Mouse (Mus musculus) neural tube, embryonic 11.5 days (tissue): ENCODE measurements at regions not wholly inside any gene's neighbourhood (a gene's known extent, or its start where the extent isn't known, plus 50 kb on each side); places are given as distances from the start of the nearest gene placed in this dataset.
"Not testable (repeated sequence)": the region's sequence is repeated elsewhere in the genome, so short reads cannot be mapped to it uniquely, and the experiment has no call there.

Experiments used
- ATAC-seq: fragments of 200-750 bp; cut with Nextera tagmentation; 2 replicates; pipeline ENCODE4 v1.8.0; 2017; ENCODE audit warnings: moderate number of reproducible peaks, mild to moderate bottlenecking, moderate TSS enrichment, moderate library complexity; ENCODE audit not compliant: insufficient read depth, low FRiP score, low TSS enrichment
- DNase-seq: peaks from one replicate; pipeline ENCODE4 v3.0.0-alpha.2; 2015; ENCODE audit warnings: low spot score
- H3K27ac ChIP-seq: fragments of 300-500 bp; sonication (generic); 2 replicates; pipeline ENCODE4 v1.5.1; 2014; ENCODE audit warnings: low read depth, mild to moderate bottlenecking, low read length
- H3K27me3 ChIP-seq: fragments of 300-500 bp; sonication (generic); 2 replicates; pipeline ENCODE4 v1.6.1; 2014; ENCODE audit warnings: mild to moderate bottlenecking, low read length, mixed read lengths; ENCODE audit not compliant: control insufficient read depth, insufficient read depth
- H3K36me3 ChIP-seq: fragments of 300-500 bp; sonication (generic); 2 replicates; pipeline ENCODE4 v1.6.1; 2014; ENCODE audit warnings: mild to moderate bottlenecking, low read length, moderate library complexity, mixed read lengths; ENCODE audit not compliant: control insufficient read depth, insufficient read depth
- H3K4me1 ChIP-seq: fragments of 300-500 bp; sonication (generic); 2 replicates; pipeline ENCODE4 v1.6.1; 2014; ENCODE audit warnings: low read length, mixed read lengths; ENCODE audit not compliant: control insufficient read depth, insufficient read depth
- H3K4me2 ChIP-seq: fragments of 300-500 bp; sonication (generic); 2 replicates; pipeline ENCODE4 v1.6.1; 2014; ENCODE audit warnings: low read depth, mild to moderate bottlenecking, moderate library complexity
- H3K4me3 ChIP-seq: fragments of 300-500 bp; sonication (generic); 2 replicates; pipeline ENCODE4 v1.5.1; 2014; ENCODE audit warnings: low read depth, low read length
- H3K9ac ChIP-seq: fragments of 300-500 bp; sonication (generic); 2 replicates; pipeline ENCODE4 v1.6.1; 2014; ENCODE audit warnings: mild to moderate bottlenecking, low read length
- H3K9me3 ChIP-seq: fragments of 300-500 bp; sonication (generic); 2 replicates; pipeline ENCODE4 v1.6.1; 2016; ENCODE audit warnings: low read length; ENCODE audit not compliant: control insufficient read depth
- whole genome bisulfite sequencing: fragments of 180-500 bp; shearing (Covaris S2); extraction: QIAGEN DNeasy Blood & Tissue Kit; methylation state at CpG from one replicate; pipeline ENCODE4 v1.1.7; 2014; 5-methylcytosine and 5-hydroxymethylcytosine counted together

GRCm38 (mm10) chr8:17888598-17888997, 1089.5 kb downstream of the Defb40 start:
- not testable (repeated sequence) for H3K36me3 ChIP-seq, H3K27me3 ChIP-seq, ATAC-seq, H3K4me1 ChIP-seq, DNase-seq, H3K4me2 ChIP-seq, H3K4me3 ChIP-seq, H3K9me3 ChIP-seq, H3K27ac ChIP-seq, H3K9ac ChIP-seq
- WGBS: 67% methylated on average over 5 of the region's 5 CpGs

GRCm38 (mm10) chr8:17863388-17863787, 1114.7 kb downstream of the Defb40 start:
- no peaks in the 10 kb centered on the region for H3K4me1 ChIP-seq
- H3K9me3 ChIP-seq: no peaks in the 10 kb centered on the region
- H3K36me3 ChIP-seq: no peaks in the 10 kb centered on the region
- DNase-seq (no peak), ATAC-seq (no peak)
- H3K9ac ChIP-seq: no peak overlapping the region
- no peak overlapping the region for H3K4me3 ChIP-seq
- H3K4me2 ChIP-seq: no peak overlapping the region
- no peaks in the 10 kb centered on the region for H3K27me3 ChIP-seq
- WGBS: 89% methylated on average over 2 of the region's 2 CpGs
- H3K27ac ChIP-seq: no peak overlapping the region
